Mouse (Mus musculus) adrenal gland, adult 2 months (tissue): ENCODE results near the gene Ankrd60. TPM values are rescaled to one million over a fixed set of nuclear protein-coding genes. Genes with fewer than 3 reads are reported as not detected.

Source experiments
- DNase-seq: peaks from one replicate; pipeline ENCODE4 v3.0.0; 2021
- long read RNA-seq: library from polyadenylated mRNA; stranded (forward); transcript quantifications from one replicate; pipeline ENCODE4 v2.0.0, GENCODE M21; 2021
- polyA plus RNA-seq: library from polyadenylated mRNA; depleted of rRNA; stranded (reverse); fragments of >200 nt; gene quantifications from 2 replicates; pipeline ENCODE4 v1.2.3, GENCODE M21; 2012; rRNA removed
- total RNA-seq, 2 experiments: library from RNA; stranded (reverse); gene quantifications; 2 replicates each; pipeline ENCODE4 v1.2.3; 2021

Ankrd60 gene
- total RNA-seq (not detected), polyA plus RNA-seq (not detected in 2 replicates)
- long read RNA-seq, result 0 reads

DNA sequence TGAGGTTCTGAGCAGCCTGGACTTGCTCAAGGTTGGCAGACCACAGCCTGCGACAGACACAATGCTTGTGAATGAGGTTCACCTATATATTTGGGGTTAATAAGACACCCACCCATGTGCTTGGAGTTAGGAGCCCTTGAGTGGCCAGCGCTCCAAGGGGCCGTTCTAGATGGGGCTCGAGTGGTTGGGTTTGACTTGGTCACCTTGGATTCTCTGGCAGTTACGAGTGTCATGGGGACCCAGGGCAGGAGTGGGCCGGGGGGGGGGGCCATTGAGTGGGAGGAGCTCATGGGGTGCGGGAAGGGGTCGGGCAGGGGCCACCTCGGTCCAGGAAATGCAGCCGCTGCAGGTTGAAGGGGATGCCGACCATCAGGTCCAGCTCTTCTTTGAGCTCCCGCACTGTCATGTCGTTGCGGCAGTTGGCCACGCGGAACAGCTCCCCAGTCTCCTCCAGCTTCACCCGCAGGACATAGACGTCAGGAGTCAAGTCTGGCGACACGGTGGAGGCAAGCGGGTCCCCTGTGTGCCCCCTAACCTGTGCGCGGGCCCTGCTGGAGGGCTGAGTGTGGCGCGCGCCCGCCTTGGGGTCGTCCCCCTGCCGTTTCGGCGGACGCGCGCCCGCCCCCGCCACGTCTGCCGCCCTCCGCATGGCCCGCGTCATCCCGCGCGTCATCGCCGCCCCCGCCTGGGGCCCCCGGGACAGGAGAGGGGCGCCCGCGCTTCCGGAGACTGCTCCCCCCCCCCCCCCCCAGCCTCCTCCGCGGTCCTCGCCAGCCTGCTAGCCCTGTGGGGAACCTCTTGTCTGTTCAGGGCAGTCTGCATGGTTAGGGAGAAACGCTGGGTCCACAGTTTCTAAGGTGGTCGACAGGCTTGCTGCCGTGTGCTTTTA lies at the start of gene Ankrd60:
Gene Ankrd60, minus strand, starts transcription at position 697 of the 889 bp plus-strand sequence.
- peak; percentile 23 for DNase-seq

DNA sequence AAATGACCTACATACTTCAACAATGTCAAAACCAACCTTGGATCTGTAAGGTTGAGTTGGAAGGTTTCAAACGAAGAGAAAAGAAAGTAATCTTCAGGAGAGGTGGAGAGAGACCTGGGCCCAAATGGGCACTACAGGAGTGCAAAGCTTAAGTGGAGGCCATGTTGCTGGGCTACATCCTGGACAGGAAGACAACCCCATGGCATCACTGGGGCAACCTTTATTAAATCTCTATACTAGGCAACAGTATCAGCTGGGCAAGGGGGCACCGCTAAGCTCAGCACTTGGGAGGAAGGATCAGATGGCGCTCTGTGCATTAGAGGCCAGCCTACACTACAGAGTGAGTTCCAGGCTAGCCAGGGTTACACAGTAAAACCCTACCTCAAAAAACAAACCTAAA lies 47.6 kb upstream of the Ankrd60 start:
- DNase-seq, result no peak

DNA sequence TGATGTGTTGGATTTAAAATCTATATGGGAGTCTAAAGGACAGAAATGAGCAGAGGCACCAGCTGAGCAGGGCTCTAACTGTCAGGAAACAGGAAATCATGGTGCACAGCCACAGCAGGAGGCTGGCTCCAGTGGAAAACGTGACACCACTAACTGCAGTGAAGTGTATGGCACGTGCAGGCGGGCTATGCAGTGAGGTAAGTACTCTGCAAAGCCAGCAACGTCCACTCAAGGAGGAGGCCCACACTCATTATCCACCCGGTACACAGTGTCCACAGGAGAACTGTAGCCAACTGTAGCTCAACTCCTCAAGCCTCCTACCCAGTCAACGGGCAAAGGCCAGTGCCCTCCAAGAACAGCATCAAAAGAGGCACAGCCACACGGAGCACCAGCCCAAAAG lies 46.5 kb upstream of the Ankrd60 start:
- DNase-seq, result no peak

DNA sequence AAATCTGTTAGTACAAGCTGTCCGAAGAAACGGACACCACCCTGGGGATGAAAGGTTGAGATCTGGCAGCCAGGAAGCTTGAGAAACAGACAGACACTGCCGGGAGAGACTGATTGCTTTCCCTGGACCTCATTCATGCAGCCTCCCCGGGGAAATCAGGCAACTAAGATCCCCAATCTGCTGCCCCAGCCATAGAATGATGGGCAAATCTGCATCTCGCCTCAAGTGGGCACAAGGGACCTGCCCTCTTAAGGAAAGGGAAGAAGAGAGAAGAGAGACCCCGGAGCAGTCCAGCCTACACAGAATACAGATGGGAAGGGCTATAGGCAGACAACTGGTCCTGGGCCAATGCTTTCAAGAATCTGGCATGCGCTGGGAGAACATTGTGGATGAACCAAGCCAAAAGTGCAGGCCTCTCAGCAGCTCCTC lies 44.0 kb upstream of the Ankrd60 start:
- DNase-seq, result peak; percentile 12

DNA sequence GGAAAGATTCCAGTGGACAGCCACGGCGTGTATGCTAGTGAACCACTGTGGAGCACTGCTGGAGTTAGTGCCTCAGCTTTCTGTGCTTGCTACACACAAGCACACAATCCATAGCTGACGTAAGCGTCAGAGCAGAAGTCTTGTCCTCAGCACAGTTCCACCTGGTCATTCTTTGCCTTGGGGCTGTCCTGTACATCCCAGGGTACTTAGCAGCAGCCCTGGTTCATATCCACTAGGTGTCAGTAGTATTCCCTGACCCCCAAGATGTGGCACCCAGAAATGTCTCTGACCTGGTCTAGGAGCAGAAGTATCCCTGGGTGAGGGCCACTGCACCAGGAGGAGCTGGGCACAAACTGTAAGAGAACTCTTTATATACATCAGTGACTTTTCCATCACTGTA lies 42.5 kb upstream of the Ankrd60 start:
- DNase-seq, result no peak

DNA sequence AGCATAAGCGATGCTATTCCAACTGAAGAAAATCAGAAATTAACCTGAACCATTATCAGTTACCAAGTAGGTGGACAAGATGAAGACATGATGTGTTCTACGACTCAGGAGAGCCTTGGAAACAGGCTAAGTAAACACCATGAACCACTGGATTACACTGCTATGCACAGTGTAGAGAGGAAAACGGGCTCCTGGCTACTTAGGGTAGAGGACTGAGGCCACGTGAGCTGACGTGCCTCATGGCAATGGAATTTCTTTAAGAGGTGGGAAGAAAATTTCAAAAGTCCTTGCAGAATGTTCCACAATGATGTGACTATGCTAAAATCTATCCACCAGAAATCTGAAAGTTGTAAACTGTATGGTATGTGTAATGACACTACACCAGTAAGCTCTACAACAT lies 41.0 kb upstream of the Ankrd60 start:
- no peak for DNase-seq

DNA sequence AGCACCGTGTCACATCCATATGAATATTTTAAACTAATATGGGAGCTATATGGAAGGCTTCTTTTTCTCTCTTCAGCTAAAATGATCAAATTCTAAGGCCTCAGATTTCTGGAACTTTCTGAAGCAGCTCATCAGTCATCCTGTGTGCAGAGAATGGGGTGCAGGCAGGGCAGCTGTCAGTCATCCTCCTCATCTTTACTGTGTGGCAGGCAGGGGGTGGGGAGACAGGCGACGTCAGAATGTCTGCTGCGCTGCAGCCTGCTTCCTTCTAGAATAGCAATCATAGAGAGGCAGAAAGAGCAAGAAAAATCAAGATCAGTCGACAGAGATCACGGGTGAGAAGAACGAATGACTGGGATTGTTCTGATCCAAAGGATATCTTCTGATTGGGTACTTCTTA lies 38.0 kb upstream of the Ankrd60 start:
- no peak for DNase-seq

DNA sequence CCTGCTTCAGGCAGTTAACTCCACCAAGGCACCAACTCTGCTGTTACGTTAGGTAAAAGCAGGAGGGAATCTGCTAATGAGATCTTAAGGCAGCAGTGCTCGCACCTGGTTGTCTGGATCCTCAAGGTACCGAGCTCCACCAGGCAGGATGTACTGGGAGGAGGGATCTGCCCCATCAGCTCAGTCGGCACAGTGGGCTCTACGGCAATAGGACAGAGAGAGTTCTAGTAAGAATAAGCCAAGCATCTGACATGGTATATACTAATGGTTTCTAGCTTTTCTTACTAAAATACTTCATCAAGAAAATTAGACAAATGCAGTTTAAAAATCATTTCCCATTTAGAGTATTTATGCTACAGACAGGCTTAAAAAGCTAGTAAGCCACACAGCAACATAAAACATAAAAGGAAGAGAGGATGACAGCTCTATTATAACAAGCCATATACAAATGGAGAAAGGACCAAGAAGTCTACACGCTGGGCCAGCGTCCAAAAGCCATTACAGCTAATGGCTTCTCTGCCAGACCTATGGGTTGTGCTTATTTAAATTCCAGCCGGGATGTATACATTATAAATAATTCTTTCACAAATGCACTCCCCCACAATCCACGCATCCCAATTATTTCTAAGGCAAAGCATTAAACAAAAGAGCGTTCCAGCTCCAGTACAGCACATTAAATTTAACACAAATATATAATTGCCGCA lies 37.4 kb upstream of the Ankrd60 start:
- no peak for DNase-seq

DNA sequence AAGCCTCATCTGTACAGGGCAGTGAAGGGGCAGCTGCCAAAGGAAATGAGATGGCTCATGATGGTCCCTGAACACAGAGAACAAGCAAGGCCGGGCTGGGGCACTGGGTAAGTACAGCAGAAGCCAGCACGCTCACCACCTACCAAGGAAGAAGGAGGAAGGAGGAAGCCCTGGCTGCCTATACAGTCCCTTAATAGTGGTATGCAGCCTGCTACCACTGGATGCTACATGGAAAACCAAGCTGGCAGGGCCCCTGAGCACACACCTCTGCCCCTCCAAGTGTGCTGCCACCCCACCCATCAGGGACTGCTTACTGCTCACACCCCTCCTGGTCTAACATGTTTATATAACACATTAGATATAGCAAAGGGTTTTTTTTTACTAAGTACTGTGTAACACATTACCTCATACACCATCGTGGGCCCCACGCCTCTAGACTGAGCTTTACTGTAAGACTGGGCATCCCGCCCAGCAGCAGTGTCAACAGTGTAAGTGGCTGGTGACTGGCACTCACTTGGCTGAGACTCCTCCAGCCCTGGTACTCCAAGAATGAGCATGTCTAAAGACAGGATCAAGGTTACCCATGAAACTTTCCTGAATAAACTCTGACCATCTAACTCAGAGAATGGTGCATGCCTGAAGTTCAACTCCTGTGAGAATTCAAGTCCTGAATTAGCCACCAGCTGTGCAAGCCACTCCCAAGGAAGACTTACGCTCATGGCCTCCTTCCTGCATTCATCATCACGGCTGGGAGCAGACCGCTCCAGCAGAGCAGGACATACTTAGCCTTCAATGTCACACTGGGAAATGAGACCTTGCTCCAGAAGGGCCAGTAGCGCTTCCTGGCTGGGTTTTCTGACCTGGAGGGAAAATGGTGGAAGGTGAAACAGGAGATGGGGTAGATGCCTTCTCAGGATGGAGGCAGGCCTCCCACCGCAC lies 30.1 kb upstream of the Ankrd60 start:
- DNase-seq, result peak; percentile 58

DNA sequence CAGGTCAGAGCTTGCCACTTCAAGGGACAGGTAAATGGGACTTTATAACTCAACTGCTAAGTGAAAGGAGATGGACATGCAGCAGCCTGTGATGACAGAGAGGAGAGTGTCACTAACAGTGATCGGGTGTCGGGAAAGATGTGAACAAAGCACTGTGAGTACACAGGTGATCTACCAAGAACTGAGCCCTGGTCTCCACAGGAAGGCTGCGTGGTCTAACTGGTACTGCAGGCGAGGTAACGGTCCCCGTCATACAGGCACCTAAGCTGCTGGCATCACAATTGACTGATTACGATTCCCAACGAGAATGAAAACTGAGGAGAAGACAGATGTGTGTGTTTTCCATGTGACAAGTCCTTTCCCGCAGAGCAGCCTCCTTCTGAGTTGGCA lies 28.2 kb upstream of the Ankrd60 start:
- DNase-seq, result no peak

DNA sequence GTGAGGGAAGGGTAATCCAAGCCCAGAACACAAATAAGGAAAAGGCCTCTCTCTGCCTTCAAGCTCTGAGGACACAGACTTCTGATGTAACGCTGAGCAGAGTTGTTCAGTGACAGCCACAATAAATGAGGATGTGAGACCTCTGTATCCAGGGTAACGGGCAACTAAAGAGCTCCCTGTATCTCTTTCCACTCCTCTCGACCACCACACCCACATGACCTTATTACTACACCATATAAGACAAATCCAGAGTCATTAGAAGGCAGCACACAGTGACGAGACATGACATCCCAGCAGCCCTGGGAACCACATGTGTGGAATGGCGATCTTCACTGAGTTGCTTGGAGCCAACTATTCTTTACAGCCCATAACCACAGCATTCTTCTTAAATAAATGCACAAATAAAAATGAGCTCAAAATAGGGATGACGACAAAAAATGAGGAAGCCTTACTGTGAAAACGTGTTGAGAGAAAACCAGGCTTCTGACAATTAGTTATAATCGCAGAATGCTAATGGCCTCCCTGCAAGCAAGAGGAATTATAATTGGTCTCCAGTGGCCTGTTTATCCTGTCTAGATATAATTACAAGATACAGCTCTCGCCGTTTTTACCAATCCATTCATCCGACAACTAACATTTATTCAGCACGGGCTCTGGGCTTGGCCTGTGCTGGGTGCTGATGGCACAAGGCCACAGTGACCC lies 27.7 kb upstream of the Ankrd60 start:
- no peak for DNase-seq

DNA sequence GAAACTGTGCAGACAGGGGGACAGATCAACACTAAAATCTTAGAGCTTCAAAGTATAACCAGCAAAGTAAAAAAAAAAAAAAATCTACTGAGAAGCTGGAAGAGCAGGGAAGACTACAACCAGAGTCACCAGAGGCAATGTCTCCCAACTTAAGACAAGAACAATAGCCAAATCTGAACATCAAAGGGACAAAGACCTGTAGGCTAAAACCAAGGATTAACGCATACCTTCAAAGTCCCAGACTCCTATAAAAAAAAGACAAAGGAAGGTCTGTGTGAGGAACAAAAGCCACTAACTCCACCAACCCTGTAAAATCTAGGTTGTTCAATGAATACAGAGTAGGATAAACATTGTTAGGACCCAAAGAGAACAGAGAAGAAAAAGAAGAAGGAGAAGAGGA lies 23.7 kb upstream of the Ankrd60 start:
- DNase-seq, result no peak

DNA sequence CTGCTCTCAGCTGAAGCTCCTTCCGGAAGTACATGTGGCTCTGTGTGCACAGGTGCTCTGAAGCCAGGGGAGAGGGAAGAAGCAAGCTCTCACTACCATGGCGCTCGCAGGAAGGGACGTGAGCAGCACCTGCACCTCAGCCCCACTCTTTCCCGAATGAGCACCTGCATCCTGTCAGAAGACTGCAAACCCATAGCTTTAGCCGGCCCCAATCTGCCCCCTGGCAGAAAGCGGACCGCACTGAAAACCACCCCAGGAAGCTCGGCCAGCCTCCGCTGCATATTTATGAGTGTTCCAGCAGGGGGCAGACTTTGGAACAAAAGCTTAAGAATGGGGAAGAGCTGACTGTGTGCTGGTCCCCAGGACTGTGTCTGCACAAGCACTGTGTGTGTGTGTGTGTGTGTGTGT lies 17.2 kb upstream of the Ankrd60 start:
- DNase-seq, result no peak

DNA sequence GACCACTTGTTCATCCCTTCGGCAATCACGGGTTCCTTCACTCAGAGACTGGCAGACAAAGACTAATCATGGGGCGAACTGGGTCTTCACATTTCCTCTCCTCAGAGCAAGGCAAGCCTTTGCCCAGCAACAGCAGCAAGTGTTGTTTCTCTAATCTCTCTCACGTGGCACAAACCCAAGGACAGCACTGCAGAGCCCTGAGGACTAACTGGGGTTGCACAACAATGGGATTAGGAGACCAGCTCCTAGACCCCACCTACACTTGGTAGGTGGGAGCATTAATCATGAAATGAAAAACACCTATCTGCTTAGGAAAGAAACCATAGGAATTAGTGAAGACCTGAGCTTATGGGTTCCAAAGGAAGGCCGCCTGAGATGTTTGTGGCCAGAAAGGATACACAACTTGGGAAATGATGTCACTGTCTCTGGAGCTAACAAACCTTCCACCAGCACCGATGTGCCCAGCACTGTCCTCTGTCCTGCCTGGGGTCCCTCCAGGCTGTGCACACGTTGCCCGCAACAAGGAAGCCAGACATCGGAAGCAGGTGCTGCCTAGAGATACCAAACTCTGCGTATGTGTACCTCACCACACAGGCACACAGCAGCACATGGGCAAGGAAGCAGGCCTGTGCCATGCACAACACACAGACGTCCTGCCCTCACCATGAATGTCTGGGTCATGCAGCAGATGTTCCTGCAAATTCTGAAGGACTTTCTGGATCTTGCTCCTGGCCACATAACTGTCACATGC lies 16.3 kb upstream of the Ankrd60 start:
- peak; percentile 44 for DNase-seq

DNA sequence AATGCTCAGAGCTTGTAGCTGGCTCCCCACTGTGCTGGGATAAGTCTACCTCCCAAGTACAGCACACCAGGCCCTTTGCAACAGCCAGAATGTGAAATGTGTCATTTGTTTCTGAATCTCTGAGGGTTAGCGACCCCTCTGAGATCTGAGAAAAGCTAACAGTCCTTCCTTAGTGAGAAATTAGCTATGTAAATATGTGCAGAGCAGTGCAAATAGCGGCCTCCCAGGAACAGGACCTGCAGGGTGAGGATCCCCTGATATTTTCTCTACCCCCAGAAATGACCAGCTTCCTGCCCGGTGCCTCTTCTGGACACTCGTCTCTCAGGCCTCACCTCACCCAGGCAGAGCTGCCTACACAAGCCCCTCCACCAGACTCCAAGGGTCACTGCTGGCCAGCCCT lies 15.7 kb upstream of the Ankrd60 start:
- DNase-seq, result no peak

DNA sequence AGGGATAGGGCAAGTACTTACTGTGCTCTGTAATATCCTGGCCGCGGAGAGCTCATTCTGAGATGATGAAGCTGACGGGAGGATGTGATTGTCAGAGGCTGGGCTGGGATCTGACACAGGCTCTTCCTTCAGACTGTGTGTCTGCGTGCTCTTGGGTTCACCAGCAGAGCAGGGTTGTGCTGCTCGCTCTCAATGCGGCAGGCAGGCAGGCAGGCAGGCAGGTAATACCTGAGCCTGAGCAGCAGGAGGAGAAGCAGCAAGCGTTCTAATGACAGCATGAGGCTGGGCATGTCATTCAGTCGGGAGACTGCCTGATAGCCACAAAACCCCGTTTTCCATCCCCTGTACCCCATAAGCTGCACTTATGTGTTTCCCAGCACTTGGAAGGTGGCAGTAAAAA lies 14.6 kb upstream of the Ankrd60 start:
- DNase-seq, result no peak

DNA sequence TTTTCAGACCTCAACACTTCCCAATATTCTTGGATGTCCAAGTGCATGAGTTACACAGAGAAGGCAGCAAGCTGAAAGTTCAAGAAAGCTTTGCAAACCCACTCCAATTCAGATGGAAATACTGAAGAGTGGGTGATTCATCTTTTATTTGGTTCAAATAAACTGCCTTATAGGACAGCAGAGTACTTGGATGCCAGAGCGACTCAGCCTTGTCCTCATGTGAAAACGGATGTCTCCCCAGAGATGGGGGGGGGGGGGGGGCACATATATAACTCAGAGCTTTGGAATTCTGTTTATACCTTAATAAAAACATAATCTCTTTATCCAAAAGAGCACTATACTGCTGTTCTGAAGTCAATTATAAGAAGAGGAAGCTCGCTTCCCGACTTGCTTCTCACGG lies 9.2 kb upstream of the Ankrd60 start:
- DNase-seq, result no peak

DNA sequence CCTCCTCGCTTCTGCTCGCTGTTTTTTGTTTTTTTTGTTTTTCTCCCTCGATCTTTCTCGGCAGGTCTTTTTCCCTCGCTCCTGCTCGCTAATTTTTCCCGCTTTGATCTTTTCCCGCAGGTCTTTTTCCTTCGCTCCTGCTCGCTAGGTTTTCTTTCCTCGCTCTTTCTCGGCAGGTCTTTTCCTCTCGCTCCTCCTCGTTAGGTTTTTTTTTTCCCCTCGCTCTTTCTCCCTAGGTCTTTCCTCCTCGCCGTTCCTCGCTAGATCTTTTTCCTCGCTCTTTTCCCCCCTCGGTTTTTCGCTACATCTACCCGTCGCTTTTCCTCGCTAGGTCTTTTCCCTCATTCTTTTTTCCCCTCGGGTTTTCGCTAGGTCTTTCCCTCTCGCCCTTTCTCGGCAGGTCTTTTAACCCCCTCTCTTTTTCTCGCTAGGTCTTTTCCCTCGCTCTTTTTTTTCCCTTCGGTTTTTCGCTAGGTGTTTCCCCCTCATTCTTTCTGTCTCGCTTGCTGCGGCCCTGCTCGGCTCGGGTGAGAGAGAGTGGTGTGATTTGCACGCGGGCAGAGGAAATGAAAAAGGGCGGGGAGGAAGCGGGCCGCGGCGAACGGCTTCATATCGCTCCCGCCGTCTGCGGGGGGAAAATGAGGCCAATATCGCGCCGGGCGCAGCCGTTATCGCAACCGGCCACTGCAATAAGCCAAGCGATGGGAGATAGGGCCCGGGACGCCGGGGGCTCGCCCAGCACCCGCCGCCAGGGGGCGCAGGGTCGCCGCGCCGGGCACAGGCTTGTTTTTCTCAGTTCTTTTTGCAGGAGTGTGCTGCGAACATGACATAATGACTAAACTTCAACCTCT lies 8.2 kb upstream of the Ankrd60 start:
- DNase-seq, result peak; percentile 89

DNA sequence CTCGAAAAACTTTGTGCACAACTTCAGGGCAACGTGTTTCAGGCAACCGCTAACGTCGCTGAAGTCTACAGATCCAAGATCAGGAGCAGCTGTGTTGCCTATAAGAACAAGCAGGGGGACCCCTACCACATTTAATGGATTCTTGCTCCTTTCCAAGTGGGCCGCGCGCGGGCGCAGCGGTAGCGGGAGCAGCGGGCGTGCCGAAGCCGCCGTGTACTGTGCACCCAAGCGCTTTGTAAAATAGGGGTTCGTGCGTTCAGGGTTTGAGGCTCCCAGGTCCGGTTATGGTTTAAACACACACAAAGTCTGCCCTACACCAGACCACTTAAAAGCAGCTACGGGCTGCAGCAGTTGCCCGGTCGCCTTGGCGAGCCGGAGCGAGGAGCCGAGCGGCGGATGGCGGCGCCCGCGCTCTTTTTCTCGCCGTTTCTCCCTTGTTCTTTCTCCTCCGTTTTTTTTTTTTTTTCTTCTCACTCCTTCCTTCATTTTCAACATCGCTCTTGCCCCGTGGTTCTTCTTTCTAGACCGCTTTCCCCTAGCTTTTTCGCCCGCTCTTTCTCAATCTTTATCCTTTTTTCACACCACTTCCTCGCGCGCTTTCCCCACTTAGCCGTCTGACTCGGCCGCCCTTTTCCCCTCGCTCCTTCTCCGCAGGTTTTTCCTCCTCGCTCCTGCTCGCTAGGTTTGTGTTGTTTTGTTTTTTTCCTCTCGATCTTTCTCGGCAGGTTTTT lies 7.4 kb upstream of the Ankrd60 start:
- DNase-seq, result peak; percentile 54
